Mouse (Mus musculus) CH12.LX (cell line): ENCODE data around the gene Lyst. TPM values are rescaled to one million over a fixed set of nuclear protein-coding genes. Genes with fewer than 3 reads are reported as not detected.

Experiments
- DNase-seq: peaks from one replicate; pipeline ENCODE4 v3.0.0-alpha.2; 2013; ENCODE audit errors: extremely low read depth
- H3K27ac ChIP-seq: 2 replicates; pipeline ENCODE4 v1.5.1; 2012; ENCODE audit warnings: low read depth, mild to moderate bottlenecking, control low read depth, moderate library complexity; ENCODE audit not compliant: insufficient read depth
- H3K27me3 ChIP-seq: replicated peaks from 2 replicates; pipeline ENCODE3; 2012; ENCODE audit warnings: inconsistent platforms
- H3K36me3 ChIP-seq, 2 experiments: replicated peaks in 1 of 2; 2 replicates each; pipeline versions ENCODE3 to v1.6.1; 2012; ENCODE audit warnings: inconsistent platforms in 1 of 2, low read length in 1 of 2, mild to moderate bottlenecking in 1 of 2, mixed read lengths in 1 of 2, moderate library complexity in 1 of 2; ENCODE audit not compliant: control insufficient read depth in 1 of 2, insufficient read depth in 1 of 2
- H3K4me1 ChIP-seq, 2 experiments: 2 replicates each; pipeline ENCODE4 v1.6.1; 2012; ENCODE audit warnings: inconsistent platforms in 1 of 2, moderate library complexity in 1 of 2; ENCODE audit not compliant: insufficient read depth in 2 of 2, control insufficient read depth in 1 of 2
- H3K4me2 ChIP-seq: 2 replicates; pipeline ENCODE4 v1.6.1; 2012; ENCODE audit warnings: low read depth, mild to moderate bottlenecking, control low read depth; ENCODE audit not compliant: poor library complexity, insufficient read depth, severe bottlenecking
- H3K4me3 ChIP-seq, 3 experiments: fragments of 150-350 bp in 1 of 3; sonication (generic) in 1 of 3; replicated peaks in 1 of 3; 2 replicates each; pipeline versions ENCODE3 to v1.5.1; 2011 to 2012; ENCODE audit warnings: low read depth in 2 of 3, low read length in 2 of 3, mild to moderate bottlenecking in 2 of 3, moderate library complexity in 2 of 3, control low read depth in 1 of 3, improper control_type of control experiment in 1 of 3, inconsistent platforms in 1 of 3, mixed read lengths in 1 of 3; ENCODE audit not compliant: poor library complexity in 1 of 3
- H3K79me2 ChIP-seq: replicated peaks from 2 replicates; pipeline ENCODE4 v1.6.1; 2012; ENCODE audit warnings: mild to moderate bottlenecking, moderate library complexity; ENCODE audit not compliant: control insufficient read depth, poor library complexity, insufficient read depth, severe bottlenecking; ENCODE audit errors: extremely low read depth
- H3K9ac ChIP-seq: 2 replicates; pipeline ENCODE4 v1.6.1; 2012; ENCODE audit warnings: low read depth, mild to moderate bottlenecking, control low read depth, moderate library complexity; ENCODE audit not compliant: insufficient read depth
- H3K9me3 ChIP-seq: replicated peaks from 2 replicates; pipeline ENCODE3; 2012; ENCODE audit warnings: low read length, inconsistent platforms, mixed read lengths
- CTCF ChIP-seq, 2 experiments: IDR thresholded peaks in 1 of 2; conservative IDR thresholded peaks in 1 of 2; 2 replicates each; pipeline ENCODE4 v1.5.1; 2011 to 2012; ENCODE audit warnings: low read depth in 2 of 2, low read length in 2 of 2, improper control_type of control experiment in 1 of 2, inconsistent platforms in 1 of 2, mild to moderate bottlenecking in 1 of 2, moderate library complexity in 1 of 2
- ELF1 ChIP-seq: IDR thresholded peaks from 2 replicates; pipeline ENCODE4 v1.6.1; 2014; ENCODE audit warnings: low read depth, mild to moderate bottlenecking, inconsistent platforms, low read length, improper control_type of control experiment
- EP300 ChIP-seq: IDR thresholded peaks from 2 replicates; pipeline ENCODE4 v1.6.1; 2011; ENCODE audit warnings: low read length, improper control_type of control experiment
- ETS1 ChIP-seq: conservative IDR thresholded peaks from 2 replicates; pipeline ENCODE4 v1.6.1; 2012; ENCODE audit warnings: low read depth, mild to moderate bottlenecking, inconsistent platforms, low read length, improper control_type of control experiment, moderate library complexity
- IRF4 ChIP-seq: IDR thresholded peaks from 2 replicates; pipeline ENCODE4 v1.6.1; 2014; ENCODE audit warnings: low read depth, mild to moderate bottlenecking, inconsistent platforms, low read length, improper control_type of control experiment
- JUND ChIP-seq: conservative IDR thresholded peaks from 2 replicates; pipeline ENCODE4 v1.6.1; 2011; ENCODE audit warnings: low read depth, low read length, improper control_type of control experiment
- KAT2A ChIP-seq: IDR thresholded peaks from 2 replicates; pipeline ENCODE4 v1.6.1; 2012; ENCODE audit warnings: low read length, improper control_type of control experiment, inconsistent platforms; ENCODE audit not compliant: insufficient replicate concordance
- RAD21 ChIP-seq: IDR thresholded peaks from 2 replicates; pipeline ENCODE4 v1.6.1; 2011; ENCODE audit warnings: low read depth, mild to moderate bottlenecking, low read length, improper control_type of control experiment, moderate library complexity
- RCOR1 ChIP-seq: conservative IDR thresholded peaks from 2 replicates; pipeline ENCODE4 v1.6.1; 2012; ENCODE audit warnings: low read depth, mild to moderate bottlenecking, inconsistent platforms, low read length, improper control_type of control experiment
- SMC3 ChIP-seq: IDR thresholded peaks from 2 replicates; pipeline ENCODE4 v1.6.1; 2011; ENCODE audit warnings: low read depth, low read length, improper control_type of control experiment
- TBP ChIP-seq: conservative IDR thresholded peaks from 2 replicates; pipeline ENCODE4 v1.6.1; 2011; ENCODE audit warnings: low read depth, low read length, improper control_type of control experiment
- ZKSCAN1 ChIP-seq: IDR thresholded peaks from 2 replicates; pipeline ENCODE4 v1.6.1; 2012; ENCODE audit warnings: low read depth, inconsistent platforms, low read length, improper control_type of control experiment, borderline replicate concordance
- dilution Hi-C: fragments of 300-500 bp; cut with MboI; formaldehyde crosslinking; loops from 2 replicates; pipeline ENCODE4 v1.14.3; 2020; ENCODE audit warnings: low sequenced_read_pairs; ENCODE audit not compliant: extremely low pct_unique_long_range_greater_than_20kb, extremely low pct_ligation_motif_present
- in situ Hi-C: fragments of 300-500 bp; cut with MboI; formaldehyde crosslinking; loops from 3 replicates; pipeline ENCODE4 v1.14.3; 2019; ENCODE audit warnings: low sequenced_read_pairs, low pct_ligation_motif_present, low pct_unique_long_range_greater_than_20kb, mixed read lengths
- polyA plus RNA-seq: library from polyadenylated mRNA; unstranded; fragments of >175 nt; gene quantifications from 2 replicates; pipeline ENCODE4 v1.2.1, GENCODE M21; 2012; ENCODE audit warnings: low read depth; ENCODE audit not compliant: insufficient read length
- total RNA-seq, 2 experiments: library from RNA; depleted of rRNA; stranded (reverse); fragments of 300-350 nt in 1 of 2; fragments of >200 nt in 1 of 2; gene quantifications; 2 replicates each; pipeline ENCODE4 v1.2.3; 2012 to 2014

Lyst gene
- total and polyA plus RNA-seq, 3 experiments, result 33.1 to 61.1 (median 34.8) TPM

DNA sequence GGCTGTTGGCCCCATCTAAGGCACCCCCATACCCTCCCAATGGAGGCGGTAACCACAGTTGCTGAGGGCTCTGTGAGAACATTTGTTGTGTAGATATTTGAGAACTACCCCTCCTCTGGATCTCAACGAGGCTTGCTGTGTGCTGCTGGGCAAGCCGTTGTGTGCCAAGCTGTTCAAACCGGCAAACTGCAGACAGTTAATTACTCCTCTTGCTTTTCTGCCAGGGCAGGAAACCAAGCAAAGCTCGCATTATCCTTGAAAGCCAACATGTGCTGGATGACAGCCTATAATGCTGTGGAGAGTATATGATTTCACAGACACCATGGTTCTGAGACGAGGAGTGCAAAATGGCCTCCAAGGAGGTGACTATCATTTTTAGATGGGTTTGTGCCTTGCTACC lies 236.3 kb downstream of the Lyst start:
- Histone ChIP-seq H3K27me3 (no peaks in the 10 kb centered on the region), H3K4me3 (no peak overlapping the region), H3K9ac (no peak overlapping the region), H3K36me3 (no peaks in the 10 kb centered on the region), H3K9me3 (no peaks in the 10 kb centered on the region), H3K4me1 (peaks cover 4 to 13% of the 10 kb centered on the region in 2 experiments), H3K4me2 (no peak overlapping the region), H3K27ac (no peak overlapping the region), H3K79me2 (no peaks in the 10 kb centered on the region)
- TF ChIP-seq KAT2A (no peak), ETS1 (no peak), IRF4 (no peak), ZKSCAN1 (no peak), EP300 (no peak), ELF1 (no peak), RCOR1 (no peak), TBP (no peak)
- dilution Hi-C loops, result no loop called here
- in situ Hi-C loops, result no loop called here
- no peak for DNase-seq

DNA sequence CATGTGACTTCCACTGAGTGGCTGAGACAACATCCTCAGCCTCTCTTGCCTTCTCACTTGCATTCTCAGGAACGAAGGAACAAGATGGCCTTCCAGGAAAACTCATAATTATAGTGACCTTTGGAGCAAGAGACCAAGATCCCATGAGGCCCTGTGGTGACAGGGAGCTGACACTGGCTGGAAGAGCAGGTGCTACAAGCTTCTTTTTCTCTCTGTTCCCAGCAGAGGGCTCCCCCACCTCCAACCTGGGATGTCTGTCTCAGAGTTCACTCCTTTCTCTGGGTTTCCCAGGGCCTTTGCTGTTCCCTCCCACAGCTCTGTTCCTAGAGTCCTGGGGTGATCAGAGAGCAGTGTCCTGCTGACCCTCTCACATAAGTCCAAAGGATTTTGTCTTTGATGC lies 237.9 kb downstream of the Lyst start:
- H3K4me3 ChIP-seq, result no peak overlapping the region
- no peak for DNase-seq
- no peaks in the 10 kb centered on the region for H3K36me3 ChIP-seq
- H3K4me1 ChIP-seq, result peaks cover 4 to 13% of the 10 kb centered on the region in 2 experiments
- in situ Hi-C loops, result no loop called here
- H3K79me2 ChIP-seq, result no peaks in the 10 kb centered on the region
- H3K27ac ChIP-seq, result no peak overlapping the region
- dilution Hi-C loops, result no loop called here
- H3K4me2 ChIP-seq, result no peak overlapping the region
- H3K9me3 ChIP-seq, result no peaks in the 10 kb centered on the region
- H3K9ac ChIP-seq, result no peak overlapping the region
- TF ChIP-seq SMC3 (peak; percentile 24; the same call in 1 of the 2 replicates), RAD21 (peak; percentile 7; the same call in 1 of the 2 replicates), CTCF (conservative IDR thresholded peaks at IDR 0.05 in 1 of 2, IDR thresholded peaks at IDR 0.05 in 1 of 2; ENCODE audit: low read depth in 2 of 2, low read length in 2 of 2) (peak in 1 of 2 experiments; percentile 37; a peak in 1 of 4 replicates), JUND (no peak)
- H3K27me3 ChIP-seq, result no peaks in the 10 kb centered on the region

Other genes with a start within 250 kb of the Lyst start
- 5.8 and 7.7 TPM in 2 replicates for gene Gpr137b, start 196.4 kb upstream of the Lyst start, total RNA-seq (2012; rRNA removed)
- gene Gpr137b, start 196.4 kb upstream of the Lyst start, total RNA-seq (2014; rRNA removed), result 8.0 and 10.0 TPM in 2 replicates
- gene Gpr137b, start 196.4 kb upstream of the Lyst start, polyA plus RNA-seq, result 28.8 and 31.3 TPM in 2 replicates
- gene Nid1, start 152.8 kb upstream of the Lyst start, total RNA-seq (2012; rRNA removed), result 0.25 and 0.38 TPM in 2 replicates
- 0.30 and 0.31 TPM in 2 replicates for gene Nid1, start 152.8 kb upstream of the Lyst start, total RNA-seq (2014; rRNA removed)
- 0.70 and 0.94 TPM in 2 replicates for gene Nid1, start 152.8 kb upstream of the Lyst start, polyA plus RNA-seq
- not detected in 2 replicates for gene Gng4, start 193.7 kb downstream of the Lyst start, total RNA-seq (2012; rRNA removed)
- not detected in 2 replicates for gene Gng4, start 193.7 kb downstream of the Lyst start, total RNA-seq (2014; rRNA removed)
- not detected in 2 replicates for gene Gng4, start 193.7 kb downstream of the Lyst start, polyA plus RNA-seq